Mouse (Mus musculus): ENCODE data around the gene Smg5.

Smg5 gene

GRCm38 (mm10) chr3:88395742-88396141, 59.7 kb downstream of the Smg5 start:
- no peak for DNase-seq (ENCODE audit: low spot score)

DNA sequence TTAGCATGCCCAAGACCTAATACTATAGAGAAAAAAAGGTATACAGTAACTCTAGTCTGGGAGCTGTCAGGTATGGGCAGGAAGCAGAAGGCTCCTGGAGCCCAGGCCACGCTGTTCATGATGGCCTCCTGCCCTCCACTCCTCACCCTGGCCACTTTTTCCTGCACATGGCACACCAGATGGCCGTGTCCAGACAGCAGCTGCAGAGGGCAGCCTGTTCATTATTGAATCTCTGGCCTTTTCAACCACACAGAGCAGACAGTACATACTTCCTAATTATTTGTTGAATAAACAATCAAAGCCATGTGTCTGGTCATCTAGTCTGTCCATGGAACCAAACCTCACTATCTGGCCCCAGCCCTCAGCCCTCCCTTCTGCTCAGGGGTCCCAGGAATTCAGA, 62.6 kb downstream of the Smg5 start:
- DNase-seq (ENCODE audit: low spot score), result no peak

DNA sequence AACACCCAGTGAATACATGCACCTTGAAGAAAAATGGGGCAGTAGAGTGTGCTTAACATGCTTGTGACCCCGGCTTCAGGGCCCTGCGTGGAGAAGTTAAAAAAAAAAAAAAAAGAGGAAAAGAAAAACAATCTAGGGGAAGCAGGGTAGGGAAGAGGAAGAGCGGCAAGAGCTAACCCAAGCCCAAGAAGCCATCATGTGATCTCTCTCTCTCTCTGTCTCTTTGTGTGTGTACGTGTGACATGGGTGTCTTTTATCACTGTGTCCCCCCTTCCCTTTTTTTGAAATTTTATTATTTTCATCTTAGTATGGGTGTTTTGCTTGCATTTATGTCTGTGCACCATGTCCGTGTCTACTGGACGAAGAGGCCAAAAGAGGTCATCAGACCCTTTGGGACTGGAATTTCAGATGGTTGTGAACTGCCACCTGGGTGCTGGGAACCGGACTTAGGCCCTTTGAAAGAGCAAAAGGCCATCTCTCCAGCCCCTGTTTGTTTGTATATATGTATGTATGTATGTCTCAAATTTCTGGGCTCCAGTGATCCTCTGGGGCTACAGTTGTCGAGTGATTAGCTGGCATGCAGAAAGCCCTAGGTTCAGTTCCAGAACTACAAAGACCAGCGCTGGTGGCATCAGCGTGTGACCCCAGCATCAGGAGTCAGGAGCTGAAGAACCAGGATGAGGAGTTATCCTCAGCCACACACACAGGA, 67.6 kb downstream of the Smg5 start:
- DNase-seq (ENCODE audit: low spot score), result no peak

DNA sequence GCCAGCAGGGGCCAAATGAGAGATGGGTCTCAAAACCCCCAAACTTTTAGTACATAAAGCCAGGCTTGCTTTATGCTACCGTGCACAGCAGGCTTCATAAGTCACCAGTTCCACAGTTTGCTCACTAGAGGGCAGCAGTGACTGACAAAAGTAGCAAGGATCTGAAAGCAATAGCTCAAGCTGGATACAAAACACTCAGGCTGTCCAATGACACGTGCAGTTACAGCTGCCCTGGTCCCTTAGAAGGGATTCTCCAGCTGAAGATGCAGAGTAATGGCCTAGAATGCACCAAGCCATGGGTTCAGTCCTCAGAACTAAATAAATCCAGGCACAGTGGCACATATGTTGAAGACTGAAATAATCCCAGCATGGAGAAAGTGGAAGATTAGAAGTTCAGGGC, 71.0 kb downstream of the Smg5 start:
- no peak for DNase-seq (ENCODE audit: low spot score)

DNA sequence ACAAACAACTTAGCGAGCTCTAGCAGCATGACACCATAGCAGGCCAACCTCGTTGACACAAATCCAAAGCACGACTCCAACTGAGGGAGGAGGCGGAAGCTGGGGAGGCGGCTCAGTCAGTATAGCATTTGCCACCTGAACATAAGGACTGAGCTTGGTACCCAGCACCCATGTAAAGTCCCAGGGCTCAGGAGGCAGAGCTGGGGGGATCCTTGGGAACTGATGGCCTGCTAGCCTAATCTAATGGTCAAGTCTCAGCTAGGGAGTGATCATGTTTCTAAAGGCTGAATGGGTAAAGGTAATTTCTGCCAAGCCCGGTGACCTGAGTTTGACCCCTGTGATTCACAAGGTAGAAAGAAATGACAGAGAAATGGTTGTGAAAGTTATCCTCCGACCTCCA, 71.5 kb downstream of the Smg5 start:
- DNase-seq (ENCODE audit: low spot score), result no peak

- no peak for DNase-seq (ENCODE audit: low spot score)
These were observed 72.9 kb downstream of the Smg5 start for GRCm38 (mm10) chr3:88408953-88409352.

DNA sequence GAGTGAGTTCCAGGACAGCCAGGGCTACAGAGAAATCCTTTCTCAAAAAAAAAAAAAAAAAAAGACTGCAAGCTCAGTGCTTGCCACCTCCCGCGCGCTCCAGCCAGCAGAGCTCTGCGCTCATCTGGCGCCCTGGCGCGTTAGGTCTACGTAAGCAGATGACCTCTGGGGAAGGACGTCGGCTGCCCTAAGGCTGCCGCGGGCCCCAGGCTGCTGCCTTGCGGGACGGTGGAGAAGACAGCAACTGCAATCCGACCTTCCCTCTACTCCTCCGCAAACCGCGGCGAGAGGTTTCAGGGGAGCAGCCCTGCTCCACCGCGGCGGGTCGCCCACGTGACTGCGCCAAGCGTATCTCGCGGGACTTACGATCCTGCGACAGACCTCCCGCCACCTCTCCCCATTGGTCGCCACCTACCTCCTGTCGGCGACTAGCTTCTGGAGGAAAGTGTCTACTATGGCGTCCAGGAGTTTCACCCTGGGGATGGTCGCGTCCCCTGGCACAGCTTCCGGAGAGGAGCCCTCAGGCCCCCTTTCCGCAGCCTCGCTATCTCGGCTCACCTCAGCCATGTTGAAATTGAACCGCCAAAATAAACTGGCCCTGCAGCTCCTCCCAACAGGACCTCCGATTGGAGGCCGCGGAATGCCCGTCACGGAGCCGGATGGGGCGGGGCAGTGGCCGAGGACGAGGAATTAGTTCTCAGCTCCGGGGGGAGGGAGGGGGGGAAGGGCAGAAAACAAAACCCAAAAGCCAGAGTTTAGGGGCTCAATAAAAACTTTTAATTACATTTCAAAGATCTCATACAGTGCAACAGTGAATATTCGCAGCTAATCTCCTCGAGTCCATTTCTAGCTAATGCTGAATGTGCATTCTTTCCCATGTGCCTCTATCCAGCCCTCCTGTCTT, 73.9 kb downstream of the Smg5 start, which contains the start of gene Pmf1:
Gene Pmf1, minus strand, starts transcription at position 591 of the 904 bp plus-strand sequence.
- DNase-seq (ENCODE audit: low spot score), result peak; percentile 95

- no peak for DNase-seq (ENCODE audit: low spot score)
These were observed 74.6 kb downstream of the Smg5 start for GRCm38 (mm10) chr3:88410645-88411031.

GRCm38 (mm10) chr3:88411681-88412080, 75.6 kb downstream of the Smg5 start:
- DNase-seq (ENCODE audit: low spot score), result no peak
